Mouse (Mus musculus): ENCODE data around the gene Gm21440. TPM values are rescaled to one million over a fixed set of nuclear protein-coding genes. Genes with fewer than 3 reads are reported as not detected.
"Not testable (repeated sequence)": the region's sequence is repeated elsewhere in the genome, so short reads cannot be mapped to it uniquely, and the experiment has no call there.

Gene Gm21440
- total RNA-seq (2021): not detected
- long read RNA-seq, experiment 1: 0 reads
- long read RNA-seq, experiment 2: 0 reads

DNA sequence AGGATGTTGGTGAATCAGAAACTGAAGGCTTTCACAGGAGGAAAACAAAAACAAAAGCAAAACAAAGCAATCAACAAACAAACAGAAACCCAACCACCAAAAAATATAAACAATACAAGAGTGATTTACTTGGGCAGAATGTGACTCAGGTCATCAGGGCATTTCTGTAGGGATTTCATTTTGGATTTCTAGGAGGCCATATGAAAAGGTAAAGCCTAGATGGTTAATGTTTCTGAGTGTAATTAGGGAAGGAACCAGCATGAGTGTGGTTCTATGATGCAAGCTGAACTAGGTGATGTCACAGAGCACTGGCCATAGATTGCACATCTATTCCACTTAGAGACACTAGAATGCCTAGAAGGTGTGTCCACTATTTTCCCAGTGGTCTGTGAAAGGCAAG is at the start of gene Gm21440, which contains the start of gene Gm21454:
Gene Gm21440, plus strand, starts transcription at position 301 of the 400 bp plus-strand sequence.
Gene Gm21454, plus strand, starts transcription at position 352 of the 400 bp plus-strand sequence.
- not testable (repeated sequence) for DNase-seq (ENCODE audit: low spot score in 2 of 2)

DNA sequence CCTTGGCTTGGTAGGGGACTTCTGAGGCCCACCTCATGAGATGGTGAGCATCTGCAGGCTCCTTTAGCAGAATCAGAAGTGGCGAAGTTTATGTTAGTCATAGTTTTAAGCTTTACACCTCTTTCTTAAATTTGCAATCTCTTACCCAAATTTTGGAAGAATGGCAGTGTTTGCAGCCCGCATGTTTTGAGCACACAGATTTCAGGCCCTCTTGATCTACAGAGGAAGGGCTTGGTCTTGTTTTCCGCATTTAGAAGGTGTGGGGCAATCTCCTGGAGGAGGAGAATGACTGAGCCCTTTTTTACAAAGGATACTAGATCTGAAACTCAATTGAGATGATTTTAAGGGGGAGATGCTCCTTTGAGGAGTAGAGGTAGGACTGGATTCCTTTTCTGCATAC is 28.4 kb upstream of the Gm21440 start, which contains the start of gene Gm21828:
Gene Gm21828, minus strand, starts transcription at position 101 of the 400 bp plus-strand sequence.
- not testable (repeated sequence) for DNase-seq (ENCODE audit: low spot score in 2 of 2)

Other genes starting within 250 kb of the Gm21440 start
- gene Gm20807, start 209.5 kb upstream of the Gm21440 start, total RNA-seq (2021): not detected
- gene Gm21891, start 118.9 kb upstream of the Gm21440 start, total RNA-seq (2021): not detected
- gene Gm21425, start 90.4 kb upstream of the Gm21440 start, total RNA-seq (2021): not detected
- gene Gm21828, start 28.5 kb upstream of the Gm21440 start, total RNA-seq (2021): not detected
- not detected for gene Gm21454, start 51 bp downstream of the Gm21440 start, total RNA-seq (2021)
- gene Gm21725, start 96.7 kb downstream of the Gm21440 start, total RNA-seq (2021): not detected
- gene Gm21866, start 213.2 kb downstream of the Gm21440 start, total RNA-seq (2021): not detected
- not detected for gene Gm20773, start 241.6 kb downstream of the Gm21440 start, total RNA-seq (2021)

Measured in adrenal gland, adult 18-20 months (tissue).